Mouse (Mus musculus) gastrocnemius, adult 18-20 months (tissue): ENCODE data around the gene Cntn3. TPM values are rescaled to one million over a fixed set of nuclear protein-coding genes. Genes with fewer than 3 reads are reported as not detected.
"Not testable (repeated sequence)": the region's sequence is repeated elsewhere in the genome, so short reads cannot be mapped to it uniquely, and the experiment has no call there.

ENCODE experiments used
- DNase-seq: peaks from one replicate; pipeline ENCODE4 v3.0.0; 2021; ENCODE audit warnings: low spot score
- long read RNA-seq, 2 experiments: library from polyadenylated mRNA; stranded (forward); transcript quantifications; one replicate each; pipeline ENCODE4 v2.0.0; 2021
- total RNA-seq, 2 experiments: library from RNA; stranded (reverse); gene quantifications; 2 replicates each; pipeline ENCODE4 v1.2.3; 2021

Gene Cntn3
- not detected for total RNA-seq
- long read RNA-seq, experiment 1 = 0 reads
- long read RNA-seq, experiment 2 = 0 reads

GRCm38 (mm10) chr6:102573001-102573400 lies at the start of gene Cntn3:
Gene Cntn3, minus strand, starts transcription at chr6:102573101.
- DNase-seq = not testable (repeated sequence)

- no peak for DNase-seq
Measured at GRCm38 (mm10) chr6:102600773-102601172, 27.9 kb upstream of the Cntn3 start.

- no peak for DNase-seq
Measured at GRCm38 (mm10) chr6:102597756-102598155, 24.9 kb upstream of the Cntn3 start.

GRCm38 (mm10) chr6:102590151-102590550 lies 17.2 kb upstream of the Cntn3 start:
- no peak for DNase-seq

GRCm38 (mm10) chr6:102589311-102589710 lies 16.4 kb upstream of the Cntn3 start:
- no peak for DNase-seq

- DNase-seq = no peak
Measured at GRCm38 (mm10) chr6:102586056-102586455, 13.2 kb upstream of the Cntn3 start.

GRCm38 (mm10) chr6:102583578-102583977 lies 10.7 kb upstream of the Cntn3 start:
- no peak for DNase-seq

GRCm38 (mm10) chr6:102567496-102567895 lies 5.4 kb downstream of the Cntn3 start:
- DNase-seq = no peak

- no peak for DNase-seq
Measured at GRCm38 (mm10) chr6:102565228-102565627, 7.7 kb downstream of the Cntn3 start.

GRCm38 (mm10) chr6:102564011-102564731 lies 8.7 kb downstream of the Cntn3 start:
- no peak for DNase-seq

- no peak for DNase-seq
Measured at GRCm38 (mm10) chr6:102563431-102563830, 9.5 kb downstream of the Cntn3 start.

- DNase-seq = no peak
Measured at GRCm38 (mm10) chr6:102557521-102557920, 15.4 kb downstream of the Cntn3 start.

GRCm38 (mm10) chr6:102556497-102556896 lies 16.4 kb downstream of the Cntn3 start:
- DNase-seq = no peak

- no peak for DNase-seq
Measured at GRCm38 (mm10) chr6:102555814-102556437, 17.0 kb downstream of the Cntn3 start.

GRCm38 (mm10) chr6:102555067-102555657 lies 17.7 kb downstream of the Cntn3 start:
- no peak for DNase-seq

- DNase-seq = no peak
Measured at GRCm38 (mm10) chr6:102541633-102542412, 31.1 kb downstream of the Cntn3 start.

GRCm38 (mm10) chr6:102535599-102535998 lies 37.3 kb downstream of the Cntn3 start:
- DNase-seq = no peak

GRCm38 (mm10) chr6:102523037-102523436 lies 49.9 kb downstream of the Cntn3 start:
- no peak for DNase-seq

- DNase-seq = no peak
Measured at GRCm38 (mm10) chr6:102520977-102521376, 51.9 kb downstream of the Cntn3 start.

GRCm38 (mm10) chr6:102515231-102515630 lies 57.7 kb downstream of the Cntn3 start:
- DNase-seq = no peak

GRCm38 (mm10) chr6:102512085-102512484 lies 60.8 kb downstream of the Cntn3 start:
- no peak for DNase-seq

GRCm38 (mm10) chr6:102485509-102485908 lies 87.4 kb downstream of the Cntn3 start:
- no peak for DNase-seq
